Mouse (Mus musculus) testis, postnatal 10 days (tissue): ENCODE data around the gene Slc35e2.
A peak's percentile ranks its signal among the peaks of the same experiment; 100 is the strongest.
"Not testable (repeated sequence)": the region's sequence is repeated elsewhere in the genome, so short reads cannot be mapped to it uniquely, and the experiment has no call there.

Experiments
- DNase-seq: peaks from one replicate; pipeline ENCODE4 v3.0.0; 2021; ENCODE audit warnings: low spot score

Slc35e2 gene

DNA sequence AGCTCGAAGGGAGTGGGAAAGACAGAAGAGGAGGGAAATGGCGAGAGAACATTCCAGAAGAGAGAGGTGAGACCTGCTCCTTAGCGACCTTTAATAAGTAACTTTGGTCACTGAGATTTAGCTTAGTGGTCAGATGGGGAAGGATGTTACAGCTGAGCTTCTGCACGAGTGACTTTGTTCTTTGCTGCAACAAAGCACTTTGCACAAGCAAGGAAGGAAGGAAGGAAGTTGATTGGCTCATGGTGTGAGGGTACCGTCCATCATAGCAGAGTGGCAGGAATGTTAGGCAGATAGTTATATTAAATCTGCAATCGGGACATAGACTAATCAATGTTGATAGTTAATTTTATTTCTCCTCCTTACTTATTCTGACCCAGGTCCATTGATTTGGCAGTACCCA is 29.1 kb downstream of the Slc35e2 start:
- DNase-seq, result no peak

DNA sequence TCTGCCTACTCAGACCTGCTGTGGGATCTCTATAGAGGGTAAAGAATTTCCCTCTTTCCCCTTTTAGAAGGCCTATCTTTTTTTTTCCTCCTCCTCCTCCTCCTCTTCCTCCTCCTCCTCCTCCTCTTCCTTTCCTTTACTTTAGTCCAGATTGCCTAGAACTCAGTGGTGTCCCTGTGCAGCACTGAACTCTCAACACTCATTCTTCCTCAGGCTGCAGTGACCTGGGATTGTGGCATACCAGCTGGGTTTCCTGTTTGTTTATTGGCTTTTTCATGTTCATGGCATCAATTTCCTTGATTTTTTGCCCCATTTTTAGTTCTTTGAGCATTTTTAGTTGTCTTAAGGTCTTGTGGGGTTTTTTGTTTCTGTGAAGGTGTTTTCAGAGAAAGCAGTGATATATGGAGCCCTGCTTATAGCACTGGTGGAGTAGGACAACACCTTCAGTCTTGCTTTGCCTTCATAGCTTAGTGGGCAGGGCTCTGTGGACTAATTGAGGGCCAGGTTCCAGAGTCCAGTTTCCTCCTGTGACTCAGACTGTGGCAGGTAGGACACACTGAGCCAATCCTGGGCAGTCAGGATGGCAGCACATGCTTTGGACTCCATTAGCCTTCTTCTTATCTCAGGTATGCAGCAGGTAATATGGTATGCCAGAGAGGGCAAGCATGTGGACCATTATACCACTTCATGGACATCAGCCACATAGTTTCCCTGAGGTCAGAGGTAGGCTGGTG is 34.7 kb downstream of the Slc35e2 start:
- no peak for DNase-seq

DNA sequence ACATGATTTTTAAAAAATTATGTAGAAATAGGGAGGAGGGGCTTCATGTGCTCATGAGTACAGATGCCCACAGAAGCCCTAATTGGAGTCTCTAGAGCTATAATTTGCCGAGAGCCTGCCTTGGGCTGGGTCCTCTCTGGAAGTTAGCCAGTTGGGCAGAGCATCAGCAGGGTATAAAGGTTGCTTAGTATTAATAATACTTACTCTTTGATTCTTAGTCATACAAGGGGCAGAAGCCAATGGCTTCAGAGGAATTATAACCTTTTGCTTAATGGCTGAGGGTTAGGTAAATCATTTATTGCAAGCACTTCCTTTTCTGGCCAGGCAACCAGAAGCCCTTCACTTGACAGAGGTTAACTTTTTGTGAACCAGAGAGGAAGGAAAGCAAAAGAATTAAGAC is 42.3 kb downstream of the Slc35e2 start:
- no peak for DNase-seq

GRCm38 (mm10) chr4:155645308-155645707 is 44.1 kb downstream of the Slc35e2 start, which contains the start of gene Gm10563:
TSS of gene Gm10563 (minus strand) at chr4:155645408.
- DNase-seq, result not testable (repeated sequence)

- no peak for DNase-seq
These were observed 44.5 kb downstream of the Slc35e2 start for GRCm38 (mm10) chr4:155645721-155646120.

DNA sequence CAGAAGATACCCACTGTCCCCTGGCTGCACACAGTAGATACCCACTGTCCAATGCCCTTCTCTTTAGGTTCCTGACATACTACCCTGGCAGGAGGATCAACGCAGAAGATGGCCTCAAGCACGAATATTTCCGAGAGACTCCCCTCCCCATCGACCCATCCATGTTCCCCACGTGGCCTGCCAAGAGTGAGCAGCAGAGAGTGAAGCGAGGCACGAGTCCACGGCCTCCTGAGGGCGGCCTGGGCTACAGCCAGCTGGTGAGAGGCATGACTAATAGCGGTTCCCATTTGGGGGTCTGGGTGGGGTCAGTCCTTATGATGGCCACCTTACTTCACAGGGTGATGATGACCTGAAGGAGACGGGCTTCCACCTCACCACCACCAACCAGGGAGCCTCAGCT is 48.1 kb downstream of the Slc35e2 start:
- DNase-seq, result no peak

GRCm38 (mm10) chr4:155651553-155652269 is 50.5 kb downstream of the Slc35e2 start:
- DNase-seq, result peak; percentile 77

- DNase-seq, result no peak
These were observed 51.3 kb downstream of the Slc35e2 start for GRCm38 (mm10) chr4:155652283-155653085.

DNA sequence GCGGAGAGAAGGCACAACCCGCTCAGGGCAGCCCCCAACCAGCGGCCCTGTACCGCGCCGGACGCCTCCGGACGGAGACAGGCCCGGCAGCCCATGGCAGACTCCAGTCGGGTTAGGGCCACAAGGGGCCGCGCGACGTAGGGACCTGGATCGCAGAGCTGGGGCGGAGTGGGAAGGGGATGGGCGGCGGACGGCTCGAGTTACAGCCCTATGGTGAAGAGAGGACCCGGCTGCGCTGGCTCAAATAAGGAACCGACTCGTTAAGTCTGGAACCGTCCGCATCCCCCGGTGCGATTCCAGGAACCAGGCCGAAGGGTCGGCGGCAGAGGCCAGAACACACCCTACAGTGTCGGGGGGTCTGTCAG is 51.9 kb downstream of the Slc35e2 start, which contains the start of gene Mmp23:
Gene Mmp23, minus strand, starts transcription at position 299 of the 365 bp plus-strand sequence.
- peak; percentile 73 for DNase-seq

DNA sequence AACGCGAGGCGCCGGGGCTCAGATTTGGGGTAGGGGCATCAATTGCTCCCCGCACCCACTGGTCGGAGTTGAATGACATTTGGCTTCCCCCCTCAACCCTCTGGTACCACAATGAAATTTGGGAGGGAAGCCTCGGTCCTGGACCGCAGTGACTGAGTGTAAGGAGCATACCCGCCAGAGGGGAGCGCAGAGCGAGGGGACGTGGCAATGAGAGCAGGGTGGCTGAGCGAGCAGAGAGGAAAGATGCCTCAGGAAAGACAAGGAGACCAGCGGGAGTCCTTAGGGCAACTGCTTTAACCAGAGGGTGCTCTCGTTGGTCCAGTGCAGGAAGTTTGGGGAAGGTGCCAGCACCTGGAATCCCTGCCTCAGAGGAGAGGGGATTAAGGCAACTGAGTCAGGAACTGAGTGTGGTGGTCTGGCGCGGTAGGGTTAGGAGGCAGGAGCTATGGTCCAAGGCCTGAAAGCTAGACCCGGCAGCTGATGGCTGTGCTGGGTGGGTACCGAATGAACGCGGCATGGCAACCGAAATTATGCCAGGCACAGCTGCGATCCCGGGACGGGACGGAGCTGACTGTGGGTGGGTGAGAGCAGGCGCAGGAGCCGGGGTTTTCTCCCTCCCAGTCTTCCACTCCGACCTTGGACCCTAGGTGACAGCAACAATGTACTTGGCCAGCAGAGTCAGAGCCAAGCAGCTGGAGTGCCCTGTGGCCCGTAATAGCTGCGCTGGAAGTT is 52.4 kb downstream of the Slc35e2 start:
- DNase-seq, result peak; percentile 64

GRCm38 (mm10) chr4:155654183-155654455 is 52.9 kb downstream of the Slc35e2 start:
- DNase-seq, result no peak

GRCm38 (mm10) chr4:155654456-155655298 is 53.5 kb downstream of the Slc35e2 start:
- DNase-seq, result peak; percentile 82

GRCm38 (mm10) chr4:155656214-155656751 is 55.1 kb downstream of the Slc35e2 start:
- DNase-seq, result no peak

DNA sequence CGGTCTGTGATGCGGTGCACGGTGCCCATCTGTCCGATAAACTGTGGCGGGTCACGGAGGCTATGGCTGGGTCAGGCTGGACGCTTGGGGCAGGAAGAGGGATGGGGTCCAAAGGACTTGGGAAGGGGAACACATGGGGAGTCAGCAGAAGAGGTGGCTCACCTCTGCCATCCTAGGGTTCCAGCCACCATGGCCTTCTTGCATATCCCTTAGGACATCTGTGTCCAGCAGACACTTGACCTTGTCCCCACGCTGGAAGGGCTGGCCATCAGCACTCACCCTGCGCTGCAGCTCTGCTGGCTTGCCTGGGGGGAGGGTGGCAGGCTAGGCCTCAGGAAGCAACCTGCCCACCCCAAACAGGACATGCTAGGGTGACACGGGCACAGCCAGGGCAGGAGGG is 57.7 kb downstream of the Slc35e2 start:
- no peak for DNase-seq

- peak; percentile 62 for DNase-seq
These were observed 59.4 kb downstream of the Slc35e2 start for GRCm38 (mm10) chr4:155660641-155661040.

- no peak for DNase-seq
These were observed 65.7 kb downstream of the Slc35e2 start for GRCm38 (mm10) chr4:155666903-155667302.

DNA sequence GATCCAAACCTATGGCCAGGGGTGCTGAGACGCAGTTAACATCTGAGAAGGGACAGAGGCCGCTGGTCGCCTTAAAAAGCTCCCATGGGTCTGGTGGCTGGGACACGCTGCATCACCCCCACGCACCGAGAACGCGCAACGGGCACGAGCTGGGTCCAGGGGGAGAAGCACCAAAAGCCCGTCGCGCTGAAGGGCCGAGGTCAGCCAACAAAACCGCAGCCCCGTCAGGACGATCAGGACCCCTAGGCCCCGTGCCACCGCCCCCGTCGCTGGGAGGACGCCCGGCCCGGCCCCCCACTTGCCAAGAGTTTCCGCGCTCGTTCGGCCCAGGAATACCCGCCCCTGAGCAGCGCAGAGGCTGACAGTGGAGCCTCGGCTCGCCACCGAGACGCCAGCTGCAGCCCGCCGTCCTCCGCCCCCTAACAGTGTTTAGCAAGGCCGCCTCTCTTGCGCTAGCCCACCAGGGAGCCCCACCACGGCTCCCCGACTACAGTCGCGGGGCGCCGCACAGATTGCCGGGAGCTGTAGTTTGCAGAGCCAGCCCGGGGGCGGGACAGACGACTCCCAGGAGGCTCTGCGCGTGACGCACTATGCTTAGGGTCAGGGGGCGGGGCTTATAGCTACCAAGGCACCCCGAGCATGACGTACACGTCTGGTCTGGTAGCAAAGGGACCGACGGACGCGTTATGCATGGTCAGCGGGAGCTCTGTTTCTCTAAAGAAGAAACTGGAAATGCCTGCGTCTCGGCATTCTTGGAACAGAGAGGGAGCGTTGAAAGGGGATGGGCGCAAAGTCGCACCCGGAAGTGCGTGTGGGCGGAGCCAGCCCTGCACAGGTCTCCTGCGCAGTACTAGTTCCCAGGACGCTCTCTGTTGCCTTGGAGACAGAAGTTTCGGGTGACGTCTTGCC is 67.7 kb downstream of the Slc35e2 start, which contains the start of gene Mib2:
Gene Mib2, minus strand, starts transcription at position 510 of the 909 bp plus-strand sequence.
- DNase-seq, result peak; percentile 98

DNA sequence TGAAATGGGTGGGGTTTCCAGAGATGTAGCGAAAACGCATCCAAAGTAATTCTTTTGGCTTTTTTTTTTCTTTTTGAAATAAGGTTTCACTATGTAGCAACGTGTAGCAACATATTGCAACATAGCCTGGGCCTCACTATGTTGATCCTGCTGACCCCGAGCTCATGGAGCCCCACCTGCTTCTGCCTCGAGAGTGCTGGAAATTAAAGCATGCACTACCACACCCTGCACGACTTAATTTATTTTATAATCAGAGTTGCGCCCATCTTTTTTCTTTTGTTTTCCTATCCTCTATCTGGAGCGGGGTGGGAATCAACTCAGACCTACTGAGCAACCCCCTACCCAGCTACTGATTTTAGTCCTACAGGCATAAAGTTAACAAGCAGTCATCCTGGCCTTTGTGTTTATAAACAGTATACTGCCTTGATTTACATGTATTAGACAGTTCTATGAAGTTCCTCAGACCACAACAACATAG is 68.4 kb downstream of the Slc35e2 start:
- DNase-seq, result no peak

GRCm38 (mm10) chr4:155670236-155670635 is 69.0 kb downstream of the Slc35e2 start:
- DNase-seq, result not testable (repeated sequence)

DNA sequence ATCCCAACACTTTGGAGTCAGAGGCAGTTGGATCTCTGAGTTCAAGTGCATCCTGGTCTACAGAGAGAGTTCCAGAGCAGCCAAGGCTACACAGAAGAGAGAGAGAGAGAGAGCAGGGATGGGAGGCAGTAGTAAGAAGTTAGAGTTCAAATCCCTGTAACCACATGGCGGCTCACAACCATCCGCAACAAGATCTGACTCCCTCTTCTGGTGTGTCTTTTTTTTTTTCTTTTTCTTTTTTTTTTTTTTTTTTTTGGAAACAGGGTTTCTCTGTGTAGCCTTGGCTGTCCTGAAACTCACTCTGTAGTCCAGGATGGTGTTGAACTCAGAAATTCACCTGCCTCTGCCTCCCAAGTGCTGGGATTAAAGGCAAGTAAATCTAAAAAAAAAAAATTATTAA is 70.9 kb downstream of the Slc35e2 start:
- DNase-seq, result no peak
